Mouse (Mus musculus): Measurements from ENCODE around the gene Macf1. TPM values are rescaled to one million over a fixed set of nuclear protein-coding genes. Genes with fewer than 3 reads are reported as not detected.
A peak's percentile ranks its signal among the peaks of the same experiment; 100 is the strongest.

Macf1 gene
- polyA plus RNA-seq, 1 experiment from 2014 or later = 43.7 TPM

GRCm38 (mm10) chr4:123438414-123438813, 245.7 kb downstream of the Macf1 start:
- 40% methylated on average over 5 of the region's 5 CpGs for WGBS
- ATAC-seq (ENCODE audit: extremely low read depth, insufficient number of reproducible peaks, low FRiP score, low TSS enrichment) = no peak
- H3K9ac ChIP-seq = no peak overlapping the region

DNA sequence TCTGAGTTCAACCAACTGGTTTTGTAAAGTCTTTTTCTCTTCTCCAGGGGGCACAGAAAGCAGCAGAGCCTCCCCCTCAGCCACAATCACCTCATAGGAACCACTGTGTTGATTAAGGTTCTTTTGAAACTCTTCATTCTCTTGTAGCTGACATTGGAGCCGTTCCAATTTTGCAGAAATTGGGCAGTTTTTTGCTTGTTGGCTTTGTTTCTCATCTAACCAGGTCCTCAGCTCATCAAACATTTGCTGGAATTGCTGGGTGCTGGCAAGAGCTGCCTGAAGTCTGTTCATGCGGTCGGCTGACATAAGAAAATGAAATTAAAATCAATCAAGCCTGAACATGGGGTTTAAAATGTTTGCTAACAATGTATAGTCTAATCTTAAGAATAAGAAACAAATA, 251.0 kb downstream of the Macf1 start:
- no peak overlapping the region for H3K9ac ChIP-seq
- no peak overlapping the region for H3K4me2 ChIP-seq
- no peak for ATAC-seq (ENCODE audit: extremely low read depth, insufficient number of reproducible peaks, low FRiP score, low TSS enrichment)
- no peaks in the 10 kb centered on the region for H3K9me3 ChIP-seq
- no peak overlapping the region for H3K27ac ChIP-seq (replicated peaks)
- H3K4me3 ChIP-seq = no peak overlapping the region
- H3K36me3 ChIP-seq = peaks cover 77% of the 10 kb centered on the region
- 90% methylated on average over 3 of the region's 3 CpGs for WGBS
- no peaks in the 10 kb centered on the region for H3K27me3 ChIP-seq (replicated peaks)
- H3K4me1 ChIP-seq = peaks cover 16% of the 10 kb centered on the region

More at GRCm38 (mm10) chr4:123438414-123438813, 245.7 kb downstream of the Macf1 start:
- Histone ChIP-seq H3K27ac (replicated peaks) (0 out of 2 replicates have a peak overlapping the region, but pooled peaks have one; percentile 17), H3K27me3 (replicated peaks) (no peaks in the 10 kb centered on the region), H3K4me2 (no peak overlapping the region), H3K9me3 (no peaks in the 10 kb centered on the region), H3K4me3 (no peak overlapping the region), H3K36me3 (peaks cover 90% of the 10 kb centered on the region), H3K4me1 (peaks cover 10% of the 10 kb centered on the region; the same call in 1 of the 2 replicates)

DNA sequence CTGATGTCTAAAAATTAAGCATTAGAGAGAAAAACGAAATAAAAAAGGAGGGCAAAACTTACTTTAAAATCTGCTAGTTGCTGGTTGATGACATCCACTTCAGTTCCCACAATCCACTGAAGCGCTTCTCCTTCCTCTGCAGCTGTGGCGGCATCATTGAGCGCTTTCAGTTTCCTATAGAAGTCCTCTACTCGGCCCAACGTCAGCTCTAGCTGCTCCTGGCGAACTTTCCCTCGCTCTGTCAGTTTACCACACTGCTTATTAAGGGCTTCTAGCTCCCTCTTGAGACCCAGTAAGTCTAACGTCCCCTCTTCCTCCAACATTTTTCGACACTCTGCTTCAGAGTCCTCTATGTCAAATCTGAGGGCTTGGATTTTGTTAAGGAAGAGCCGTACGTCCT, 252.2 kb downstream of the Macf1 start:
- no peaks in the 10 kb centered on the region for H3K9me3 ChIP-seq
- H3K4me1 ChIP-seq = peaks cover 28% of the 10 kb centered on the region
- 74% methylated on average over 12 of the region's 12 CpGs for WGBS
- H3K4me2 ChIP-seq = no peak overlapping the region
- H3K4me3 ChIP-seq = no peak overlapping the region
- H3K27me3 ChIP-seq (replicated peaks) = no peaks in the 10 kb centered on the region
- no peak for ATAC-seq (ENCODE audit: extremely low read depth, insufficient number of reproducible peaks, low FRiP score, low TSS enrichment)
- H3K9ac ChIP-seq = no peak overlapping the region
- peaks cover 68% of the 10 kb centered on the region for H3K36me3 ChIP-seq
- no peak overlapping the region for H3K27ac ChIP-seq (replicated peaks)

DNA sequence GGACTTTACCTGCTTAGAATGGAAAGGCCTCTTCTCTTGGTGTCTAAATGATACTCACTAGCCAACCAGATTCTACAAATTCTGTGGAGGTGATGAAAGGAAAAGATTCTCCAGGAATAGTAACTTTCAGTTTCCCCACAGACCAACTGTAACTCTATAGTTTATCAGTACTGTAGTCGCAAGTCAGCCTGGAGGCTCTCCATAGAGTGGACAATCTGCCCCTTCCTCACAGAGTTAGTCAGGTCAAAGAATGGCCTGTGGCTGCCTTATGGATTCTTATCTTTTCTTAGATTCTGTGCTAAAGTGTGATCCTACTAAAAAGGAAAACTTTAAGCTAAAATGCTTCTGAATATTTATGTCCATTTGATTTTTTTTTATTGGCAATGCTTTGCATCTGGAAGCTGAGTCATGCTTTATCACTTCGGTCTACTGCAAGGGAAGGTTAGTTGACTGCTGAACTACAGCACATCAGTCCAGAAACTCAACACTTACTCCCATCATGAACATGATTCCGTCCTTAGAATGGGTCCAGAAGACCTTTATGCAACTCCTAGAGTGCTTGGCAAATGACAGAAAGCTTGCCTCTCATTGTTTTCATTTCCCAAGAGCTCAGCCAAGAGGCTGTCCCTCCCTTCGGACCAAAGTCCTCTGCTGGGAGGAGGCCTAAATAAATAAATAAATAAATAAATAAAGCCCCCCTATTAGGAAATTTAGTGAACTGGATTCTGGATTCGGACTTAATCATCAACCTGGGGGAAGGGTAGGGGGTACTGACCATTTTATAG, 256.1 kb downstream of the Macf1 start:
- Histone ChIP-seq H3K27me3 (replicated peaks) (no peaks in the 10 kb centered on the region), H3K4me3 (no peak overlapping the region), H3K4me2 (peak overlapping the region; percentile 26), H3K4me1 (peaks cover 58% of the 10 kb centered on the region), H3K36me3 (peaks cover 42% of the 10 kb centered on the region), H3K27ac (replicated peaks) (peak overlapping the region; percentile 84), H3K9ac (no peak overlapping the region), H3K9me3 (no peaks in the 10 kb centered on the region)
- WGBS = 53% methylated on average over 5 of the region's 5 CpGs
- ATAC-seq (ENCODE audit: extremely low read depth, insufficient number of reproducible peaks, low FRiP score, low TSS enrichment) = no peak

GRCm38 (mm10) chr4:123427271-123427899, 256.8 kb downstream of the Macf1 start:
- H3K27ac ChIP-seq (replicated peaks) = peak overlapping the region; percentile 84
- no peaks in the 10 kb centered on the region for H3K27me3 ChIP-seq (replicated peaks)
- no peaks in the 10 kb centered on the region for H3K9me3 ChIP-seq
- H3K36me3 ChIP-seq = peaks cover 35% of the 10 kb centered on the region
- peak overlapping the region; percentile 26 for H3K4me2 ChIP-seq
- 0 out of 2 replicates have a peak overlapping the region, but pooled peaks have one; percentile 44 for H3K9ac ChIP-seq
- 70% methylated on average over 9 of the region's 9 CpGs for WGBS
- no peak for ATAC-seq (ENCODE audit: extremely low read depth, insufficient number of reproducible peaks, low FRiP score, low TSS enrichment)
- H3K4me3 ChIP-seq = no peak overlapping the region
- peaks cover 65% of the 10 kb centered on the region for H3K4me1 ChIP-seq

DNA sequence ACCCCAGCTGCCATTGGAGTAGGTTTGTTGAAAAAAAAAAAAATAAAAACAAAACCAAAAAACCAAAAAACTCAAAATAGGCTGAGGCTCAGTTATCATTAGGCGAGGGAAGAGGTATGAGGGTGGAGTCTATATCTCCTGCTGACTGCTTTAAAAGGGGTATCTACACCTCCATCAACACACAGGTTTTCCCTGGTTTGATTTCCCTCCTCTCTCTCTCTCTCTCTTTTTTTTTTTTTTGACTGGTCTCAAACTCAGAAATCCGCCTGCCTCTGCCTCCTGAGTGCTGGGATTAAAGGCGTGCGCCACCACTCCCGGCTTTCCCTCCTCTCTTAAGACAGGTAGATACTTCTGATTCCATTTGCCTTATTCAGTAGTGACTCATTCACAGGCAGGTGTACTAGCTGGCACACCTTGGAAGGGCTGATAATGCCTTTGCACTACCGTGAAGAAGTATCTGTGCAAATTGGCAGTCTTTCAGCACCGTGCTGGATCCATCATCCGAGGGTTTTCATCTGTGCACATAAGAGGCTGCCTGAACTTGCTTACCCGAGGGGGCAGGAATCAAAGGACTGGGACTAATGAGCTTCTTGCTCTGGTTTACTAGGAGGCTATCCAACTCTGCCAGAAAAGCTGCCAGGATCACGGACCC, 257.6 kb downstream of the Macf1 start:
- ATAC-seq (ENCODE audit: extremely low read depth, insufficient number of reproducible peaks, low FRiP score, low TSS enrichment) = no peak
- H3K4me1 ChIP-seq = peaks cover 68% of the 10 kb centered on the region
- 76% methylated on average over 10 of the region's 10 CpGs for WGBS
- H3K4me3 ChIP-seq = no peak overlapping the region
- H3K9ac ChIP-seq = 0 out of 2 replicates have a peak overlapping the region, but pooled peaks have one; percentile 16
- no peak overlapping the region for H3K4me2 ChIP-seq
- no peaks in the 10 kb centered on the region for H3K27me3 ChIP-seq (replicated peaks)
- no peaks in the 10 kb centered on the region for H3K9me3 ChIP-seq
- peak overlapping the region; percentile 84 for H3K27ac ChIP-seq (replicated peaks)
- peaks cover 28% of the 10 kb centered on the region for H3K36me3 ChIP-seq

DNA sequence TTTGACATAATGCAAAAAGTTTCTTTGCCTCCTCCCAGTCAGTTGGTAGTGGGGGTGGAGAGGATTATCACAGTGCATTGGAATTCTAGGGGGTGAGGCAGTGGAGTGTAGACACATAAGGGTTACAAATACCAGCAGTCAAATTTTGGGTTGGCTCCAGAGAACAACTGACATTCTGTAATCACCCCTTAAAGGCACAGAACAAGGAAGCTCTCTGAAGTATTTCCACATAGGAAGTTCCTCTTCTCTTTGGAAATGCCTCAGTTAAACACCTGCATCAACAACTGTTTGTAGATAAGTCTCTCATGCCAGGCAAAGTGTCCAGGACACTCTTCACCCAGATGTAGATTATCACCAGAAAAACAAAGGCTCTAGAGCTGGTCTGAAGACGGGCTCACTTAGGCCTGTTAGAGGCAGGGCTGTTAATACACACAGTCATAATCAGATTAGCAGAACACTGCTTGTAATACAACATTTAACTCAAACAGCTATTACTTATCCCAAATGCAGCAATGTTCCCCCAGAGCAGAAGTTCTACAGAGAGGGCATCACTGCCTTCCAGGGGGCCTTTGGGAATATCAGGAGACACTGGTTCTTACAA, 258.4 kb downstream of the Macf1 start:
- Histone ChIP-seq H3K9me3 (no peaks in the 10 kb centered on the region), H3K9ac (0 out of 2 replicates have a peak overlapping the region, but pooled peaks have one; percentile 16), H3K27me3 (replicated peaks) (no peaks in the 10 kb centered on the region), H3K36me3 (peaks cover 20% of the 10 kb centered on the region), H3K4me3 (no peak overlapping the region), H3K4me1 (peaks cover 68% of the 10 kb centered on the region), H3K4me2 (peak overlapping the region; percentile 40), H3K27ac (replicated peaks) (peak overlapping the region; percentile 84)
- 23% methylated on average over 1 of the region's 1 CpGs for WGBS
- peak; percentile 58; the same call in 1 of the 2 replicates for ATAC-seq (ENCODE audit: extremely low read depth, insufficient number of reproducible peaks, low FRiP score, low TSS enrichment)

DNA sequence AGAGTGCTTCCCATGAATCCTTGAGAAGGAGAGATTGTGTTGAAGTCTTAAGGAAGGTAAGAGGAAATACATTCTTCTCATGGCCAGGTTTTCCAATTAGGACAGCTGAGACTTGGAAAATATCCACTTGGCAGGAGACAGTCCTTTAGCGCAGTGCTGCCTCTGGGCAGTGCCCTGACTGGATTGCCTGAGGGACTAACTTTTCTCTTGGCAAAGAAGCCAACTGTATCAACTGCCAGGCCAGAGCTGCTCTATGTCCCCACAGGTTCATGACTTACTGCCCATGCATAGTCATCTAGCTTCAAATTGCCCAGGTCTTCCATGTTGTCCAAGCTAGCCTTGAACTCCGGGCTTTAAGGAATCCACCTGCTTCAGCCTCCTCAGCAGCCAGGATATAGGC, 260.1 kb downstream of the Macf1 start:
- no peak for ATAC-seq (ENCODE audit: extremely low read depth, insufficient number of reproducible peaks, low FRiP score, low TSS enrichment)
- Histone ChIP-seq H3K27ac (replicated peaks) (peak overlapping the region; percentile 60), H3K4me3 (no peak overlapping the region), H3K4me2 (no peak overlapping the region), H3K9ac (no peak overlapping the region), H3K36me3 (peaks cover 8% of the 10 kb centered on the region; the same call in 1 of the 2 replicates), H3K9me3 (no peaks in the 10 kb centered on the region), H3K4me1 (peaks cover 74% of the 10 kb centered on the region), H3K27me3 (replicated peaks) (no peaks in the 10 kb centered on the region)
- 94% methylated on average over 2 of the region's 2 CpGs for WGBS

DNA sequence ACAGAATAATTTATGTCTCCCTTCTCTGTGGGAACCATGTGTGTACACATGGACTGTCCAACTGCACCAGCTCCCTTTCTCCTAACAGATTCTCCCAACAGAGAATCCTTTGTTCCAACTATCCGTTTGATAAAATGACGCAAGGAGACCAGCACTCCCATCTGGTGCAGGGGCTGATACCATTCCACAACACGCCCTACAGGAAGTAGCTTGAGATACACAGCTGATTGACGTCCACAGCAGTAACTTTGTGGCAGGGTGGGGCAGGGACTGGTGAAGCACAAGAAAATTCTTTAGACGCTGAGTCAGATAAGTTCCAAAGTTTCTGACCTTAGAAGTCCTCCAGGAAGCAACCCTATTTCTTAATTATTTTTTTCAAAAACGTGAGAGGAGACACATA, 261.3 kb downstream of the Macf1 start:
- Histone ChIP-seq H3K9me3 (no peaks in the 10 kb centered on the region), H3K27me3 (replicated peaks) (no peaks in the 10 kb centered on the region), H3K27ac (replicated peaks) (peak overlapping the region; percentile 60), H3K4me3 (no peak overlapping the region), H3K36me3 (peaks cover 11% of the 10 kb centered on the region; the same call in 1 of the 2 replicates), H3K4me1 (peaks cover 67% of the 10 kb centered on the region), H3K4me2 (no peak overlapping the region), H3K9ac (no peak overlapping the region)
- WGBS = 24% methylated on average over 6 of the region's 6 CpGs
- no peak for ATAC-seq (ENCODE audit: extremely low read depth, insufficient number of reproducible peaks, low FRiP score, low TSS enrichment)

DNA sequence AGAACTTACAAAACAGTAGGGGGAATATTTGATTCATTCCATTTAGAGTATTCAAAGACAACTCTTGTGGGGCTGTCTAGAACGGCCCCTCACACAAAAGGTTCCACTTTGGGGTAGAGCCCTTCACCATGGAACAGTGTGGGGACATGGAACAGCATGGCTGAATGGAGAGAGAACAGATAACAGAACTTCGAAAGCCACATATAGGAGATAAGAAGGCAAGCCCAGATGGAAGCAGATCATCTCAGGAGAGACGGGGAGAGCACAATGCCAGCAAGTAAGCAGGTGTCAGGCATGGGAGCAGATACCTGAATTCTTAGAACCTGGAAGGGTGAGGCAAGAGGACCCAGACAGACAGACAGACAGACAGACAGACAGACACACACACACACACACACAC, 266.1 kb downstream of the Macf1 start:
- H3K36me3 ChIP-seq = peaks cover 2% of the 10 kb centered on the region; the same call in 1 of the 2 replicates
- peaks cover 55% of the 10 kb centered on the region for H3K4me1 ChIP-seq
- H3K27me3 ChIP-seq (replicated peaks) = no peaks in the 10 kb centered on the region
- H3K4me2 ChIP-seq = no peak overlapping the region
- no peaks in the 10 kb centered on the region for H3K9me3 ChIP-seq
- no peak overlapping the region for H3K27ac ChIP-seq (replicated peaks)
- H3K9ac ChIP-seq = no peak overlapping the region
- 62% methylated on average over 3 of the region's 3 CpGs for WGBS
- ATAC-seq (ENCODE audit: extremely low read depth, insufficient number of reproducible peaks, low FRiP score, low TSS enrichment) = no peak
- no peak overlapping the region for H3K4me3 ChIP-seq

GRCm38 (mm10) chr4:123417478-123417877, 266.7 kb downstream of the Macf1 start:
- no peaks in the 10 kb centered on the region for H3K9me3 ChIP-seq
- H3K4me3 ChIP-seq = no peak overlapping the region
- H3K4me1 ChIP-seq = peaks cover 55% of the 10 kb centered on the region
- 93% methylated on average over 1 of the region's 3 CpGs for WGBS
- ATAC-seq (ENCODE audit: extremely low read depth, insufficient number of reproducible peaks, low FRiP score, low TSS enrichment) = no peak
- H3K27me3 ChIP-seq (replicated peaks) = no peaks in the 10 kb centered on the region
- H3K36me3 ChIP-seq = peaks cover 2% of the 10 kb centered on the region; the same call in 1 of the 2 replicates
- no peak overlapping the region for H3K4me2 ChIP-seq
- no peak overlapping the region for H3K9ac ChIP-seq
- no peak overlapping the region for H3K27ac ChIP-seq (replicated peaks)
